Mouse (Mus musculus) spleen, adult 2 months (tissue): ENCODE measurements around the gene Accs.

Source experiments
- CTCF ChIP-seq: fragments of 200-500 bp; IDR thresholded peaks from 2 replicates; pipeline ENCODE4 v1.5.1; 2011; ENCODE audit warnings: mild to moderate bottlenecking, inconsistent platforms; ENCODE audit not compliant: insufficient read depth, insufficient read length, insufficient replicate concordance; ENCODE audit errors: extremely low read depth
- POLR2A ChIP-seq: fragments of 200-500 bp; IDR thresholded peaks from 2 replicates; pipeline ENCODE4 v1.6.1; 2011; ENCODE audit warnings: low read depth, low read length, inconsistent platforms

DNA sequence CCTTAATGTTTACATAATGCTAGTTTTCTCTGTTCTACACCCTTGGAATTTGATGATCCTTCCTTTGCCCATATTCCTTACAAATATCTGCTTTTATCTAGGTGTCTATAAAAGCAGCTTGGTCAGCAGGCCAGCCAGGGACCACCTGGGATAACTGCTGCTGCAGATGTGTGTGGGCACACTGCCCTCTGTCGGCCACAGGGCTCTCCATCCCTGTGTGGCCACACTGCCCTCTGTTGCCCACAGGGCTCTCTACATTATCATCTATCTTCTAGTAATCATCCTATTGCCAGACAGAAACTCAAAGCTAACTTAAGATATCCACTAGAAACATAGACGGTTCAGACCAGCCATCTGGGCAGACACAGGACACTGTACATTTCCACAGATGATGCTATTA, 39.8 kb downstream of the Accs start:
- peak; percentile 81; the same call in 1 of the 2 replicates for TF ChIP-seq CTCF
- TF ChIP-seq POLR2A = no peak
